Mouse (Mus musculus): ENCODE data around the gene Gpbar1.

Gene Gpbar1

GRCm38 (mm10) chr1:74295456-74296171 is 17.3 kb downstream of the Gpbar1 start:
- DNase-seq (ENCODE audit: low spot score in 2 of 2) = peak; percentile 86 to 89

DNA sequence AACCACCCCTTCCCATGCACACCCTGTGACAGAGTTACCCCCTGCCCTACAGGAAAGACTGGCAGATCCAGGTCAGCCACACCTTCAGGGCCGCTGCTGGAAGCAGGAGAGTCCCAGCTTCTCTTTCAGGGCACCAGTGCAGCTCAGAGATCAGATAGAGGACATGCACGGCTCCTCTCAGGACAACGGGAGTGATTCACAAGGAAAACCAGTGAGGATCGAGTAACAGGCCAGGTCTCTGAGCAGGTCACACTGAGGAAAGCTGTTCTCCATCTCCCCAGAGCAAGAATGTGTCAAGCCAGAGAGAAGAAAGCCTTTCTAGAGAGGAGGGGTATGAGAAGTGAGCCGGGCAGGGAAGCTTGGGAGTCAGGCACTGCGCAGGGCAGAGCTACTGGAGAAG is 18.1 kb downstream of the Gpbar1 start:
- no peak for DNase-seq (ENCODE audit: low spot score in 2 of 2)

DNA sequence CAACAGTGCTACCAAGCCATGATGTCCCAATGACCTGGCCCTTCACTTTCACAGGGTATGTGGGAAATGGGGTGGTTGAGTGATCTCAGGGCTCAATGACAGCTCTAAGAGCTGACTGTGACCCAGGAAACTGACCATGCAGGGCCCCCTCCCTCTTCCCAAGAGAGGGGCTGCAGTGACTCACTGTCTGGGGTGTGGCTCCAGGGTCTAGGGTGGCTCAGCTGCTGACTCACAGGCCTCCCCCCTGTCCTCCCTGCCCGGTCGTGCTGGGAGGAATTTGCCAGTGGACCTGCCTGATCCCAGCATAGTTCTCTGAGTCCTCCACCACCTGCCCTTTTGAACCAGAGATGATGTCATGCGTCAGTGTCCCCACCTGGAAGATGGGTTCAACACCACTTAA is 18.9 kb downstream of the Gpbar1 start:
- no peak for DNase-seq (ENCODE audit: low spot score in 2 of 2)

GRCm38 (mm10) chr1:74298157-74298750 is 19.9 kb downstream of the Gpbar1 start:
- no peak for DNase-seq (ENCODE audit: low spot score in 2 of 2)

GRCm38 (mm10) chr1:74298996-74299395 is 20.6 kb downstream of the Gpbar1 start:
- no peak for DNase-seq (ENCODE audit: low spot score in 2 of 2)

DNA sequence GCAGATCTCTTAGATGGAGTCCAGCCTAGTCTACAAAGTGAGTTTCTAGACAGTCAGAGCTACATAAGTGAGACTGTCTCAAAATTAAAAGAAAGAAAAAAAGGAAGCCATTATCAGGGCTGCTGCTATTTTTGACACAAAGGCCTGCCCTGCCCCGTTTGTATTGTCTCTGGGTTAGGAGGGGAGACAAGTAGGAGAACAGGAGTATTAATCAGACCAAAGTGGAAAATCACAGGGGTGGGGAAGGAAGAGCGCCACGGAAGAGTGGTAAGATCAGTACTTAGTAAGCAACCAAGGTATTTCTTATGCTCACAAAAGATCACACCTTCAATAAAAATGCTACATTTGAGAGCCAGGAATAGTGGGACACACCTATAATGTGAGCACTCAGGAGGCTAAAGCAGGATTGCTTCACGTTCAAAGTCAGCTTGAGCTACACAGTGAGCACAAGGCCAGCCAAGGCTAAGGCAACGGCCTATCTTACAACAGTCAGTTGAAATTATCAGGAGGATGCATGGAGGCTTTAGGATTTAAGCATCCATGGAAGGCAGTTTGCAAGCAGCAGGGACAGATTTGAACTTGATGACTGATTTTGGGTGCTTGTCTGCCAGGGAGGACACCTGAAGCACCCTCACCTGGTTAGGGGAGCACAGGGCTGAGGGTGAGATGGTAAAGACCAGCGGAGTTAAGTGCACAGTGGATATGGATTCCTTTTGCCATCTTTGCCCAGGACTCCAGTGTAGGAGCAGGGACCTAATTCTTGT is 22.2 kb downstream of the Gpbar1 start:
- no peak for DNase-seq (ENCODE audit: low spot score in 2 of 2)

DNA sequence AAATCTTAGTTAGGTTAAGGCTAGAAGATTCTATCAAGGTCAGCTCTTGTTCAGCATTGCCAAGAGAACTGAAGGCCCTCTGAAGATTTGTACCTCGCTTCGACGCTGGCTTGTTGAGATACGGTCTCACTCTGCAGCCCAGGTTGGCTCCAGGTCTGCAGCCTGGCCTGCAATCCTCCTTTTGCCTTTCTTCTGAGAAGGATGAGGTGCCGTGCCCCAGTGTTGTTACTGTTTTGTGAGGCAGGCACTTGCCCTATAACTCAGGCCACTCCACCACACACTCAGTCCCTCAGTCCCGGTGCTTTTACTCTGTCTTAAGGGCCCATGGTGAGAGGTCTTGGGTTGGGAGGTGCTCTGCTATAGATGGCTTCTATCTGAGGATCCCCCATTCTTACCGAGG is 23.9 kb downstream of the Gpbar1 start:
- DNase-seq (ENCODE audit: low spot score in 2 of 2) = no peak

GRCm38 (mm10) chr1:74302835-74303234 is 24.5 kb downstream of the Gpbar1 start:
- no peak for DNase-seq (ENCODE audit: low spot score in 2 of 2)

- DNase-seq (ENCODE audit: low spot score in 2 of 2) = no peak
Observed at GRCm38 (mm10) chr1:74303509-74304338, 25.4 kb downstream of the Gpbar1 start.

GRCm38 (mm10) chr1:74304339-74304790 is 26.0 kb downstream of the Gpbar1 start:
- no peak for DNase-seq (ENCODE audit: low spot score in 2 of 2)

DNA sequence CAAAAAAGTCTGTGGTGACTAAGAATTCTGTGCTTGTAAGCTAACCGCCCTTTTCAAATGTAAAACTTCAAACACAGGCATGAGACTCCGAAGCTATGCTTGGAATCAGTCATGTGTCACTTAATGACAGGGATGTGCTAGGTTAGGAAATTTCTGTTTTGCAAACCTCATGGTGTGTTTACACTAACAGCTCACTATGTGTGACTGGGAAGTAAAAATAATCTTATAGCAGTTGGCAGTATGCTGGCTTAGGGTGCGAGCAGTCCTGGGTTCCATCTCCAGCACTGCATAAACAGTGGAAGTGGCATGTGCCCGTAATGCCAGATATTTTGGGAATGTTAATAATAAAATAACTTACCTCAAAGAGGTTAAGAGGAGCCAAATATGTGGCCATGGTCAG is 26.6 kb downstream of the Gpbar1 start:
- no peak for DNase-seq (ENCODE audit: low spot score in 2 of 2)

- no peak for DNase-seq (ENCODE audit: low spot score in 2 of 2)
Observed at GRCm38 (mm10) chr1:74305522-74305921, 27.2 kb downstream of the Gpbar1 start, which contains the start of gene Tmbim1. Tmbim1 (minus strand) TSS chr1:74305622.

DNA sequence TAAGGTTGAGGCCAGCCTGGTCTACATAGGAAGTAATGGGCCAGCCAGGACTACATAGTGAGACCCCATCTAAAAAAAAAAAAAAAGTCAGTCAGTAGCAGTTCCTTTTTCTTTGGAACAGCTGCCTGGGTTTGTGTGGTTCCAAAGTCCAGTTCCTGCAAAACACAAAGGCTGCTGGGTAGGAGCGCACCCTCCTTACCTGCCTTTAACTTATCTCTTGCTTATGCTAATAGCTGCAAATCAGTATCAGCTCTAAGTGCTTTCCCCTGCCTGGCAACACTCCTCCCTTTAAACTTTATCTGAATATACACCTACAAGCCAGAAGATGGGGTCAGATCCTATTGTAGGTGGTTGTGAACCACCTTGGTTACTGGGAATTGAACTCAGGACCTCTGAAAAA is 28.8 kb downstream of the Gpbar1 start:
- no peak for DNase-seq (ENCODE audit: low spot score in 2 of 2)

DNA sequence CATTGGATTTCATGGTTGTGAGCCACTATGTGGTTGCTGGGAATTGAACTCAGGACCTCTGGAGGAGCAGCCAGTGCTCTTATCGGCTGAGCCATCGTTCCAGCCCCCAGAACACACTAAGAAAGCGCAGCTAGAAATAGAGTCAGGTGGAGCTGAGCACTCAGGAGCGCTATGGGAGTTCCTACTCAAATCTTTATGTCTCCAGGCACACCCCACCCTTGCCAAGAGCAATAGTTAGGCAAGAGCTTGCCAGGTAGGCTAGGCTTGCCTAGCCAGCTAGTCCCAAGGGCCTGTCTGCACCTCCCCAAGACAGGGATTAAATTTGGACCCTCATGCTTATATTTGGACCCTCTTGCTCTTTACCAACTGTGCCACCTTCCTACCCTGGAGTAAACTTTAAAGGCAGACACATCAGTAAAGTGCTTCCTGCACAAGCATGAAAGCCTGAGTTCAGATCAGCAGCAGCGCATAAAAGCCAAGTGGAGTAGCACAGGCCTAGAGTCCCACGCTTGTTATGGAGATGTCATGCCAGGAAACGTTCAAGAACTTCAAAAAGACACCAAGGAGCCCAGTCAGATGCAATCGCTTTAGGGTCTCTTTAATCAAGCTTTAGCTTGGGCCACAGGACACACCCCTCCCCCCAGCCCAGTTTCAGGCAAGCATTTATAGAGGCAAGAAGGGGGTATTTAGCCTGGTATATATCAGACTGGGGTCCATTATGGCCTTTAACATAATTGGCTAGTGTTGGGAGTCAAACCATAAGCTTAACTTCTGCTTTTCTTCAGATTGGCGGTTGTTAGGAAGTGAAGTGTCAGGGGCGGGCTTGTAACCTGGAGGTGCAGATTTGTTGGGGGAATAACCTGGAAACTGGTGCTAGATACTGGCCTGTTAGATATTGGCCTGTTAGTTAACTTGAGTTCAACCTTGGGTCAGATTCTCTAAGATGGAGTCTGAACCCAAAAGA is 29.9 kb downstream of the Gpbar1 start:
- no peak for DNase-seq (ENCODE audit: low spot score in 2 of 2)

DNA sequence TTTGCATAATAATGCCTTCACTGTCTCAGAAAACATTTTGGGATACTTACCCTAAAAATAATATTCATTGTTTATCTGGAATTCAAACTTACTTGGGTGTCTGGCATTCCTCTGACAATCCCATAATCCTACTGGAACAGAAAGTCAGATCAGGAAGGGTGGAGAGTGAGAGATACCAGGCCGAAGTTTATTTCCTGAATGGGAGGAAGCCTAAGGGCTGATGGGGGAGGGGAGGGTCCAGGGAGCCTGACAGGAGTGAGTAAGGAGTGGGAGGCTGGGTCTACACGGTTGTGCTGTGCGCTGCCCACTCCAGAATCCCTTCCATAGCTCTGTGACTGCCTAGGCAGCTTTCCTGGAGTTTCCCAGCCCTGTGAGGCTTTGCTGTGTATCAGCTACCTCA is 31.4 kb downstream of the Gpbar1 start:
- no peak for DNase-seq (ENCODE audit: low spot score in 2 of 2)

- DNase-seq (ENCODE audit: low spot score in 2 of 2) = peak in 1 of 2 experiments; percentile 86
Observed at GRCm38 (mm10) chr1:74313049-74313692, 34.8 kb downstream of the Gpbar1 start.

GRCm38 (mm10) chr1:74314796-74315195 is 36.4 kb downstream of the Gpbar1 start:
- DNase-seq (ENCODE audit: low spot score in 2 of 2) = no peak

DNA sequence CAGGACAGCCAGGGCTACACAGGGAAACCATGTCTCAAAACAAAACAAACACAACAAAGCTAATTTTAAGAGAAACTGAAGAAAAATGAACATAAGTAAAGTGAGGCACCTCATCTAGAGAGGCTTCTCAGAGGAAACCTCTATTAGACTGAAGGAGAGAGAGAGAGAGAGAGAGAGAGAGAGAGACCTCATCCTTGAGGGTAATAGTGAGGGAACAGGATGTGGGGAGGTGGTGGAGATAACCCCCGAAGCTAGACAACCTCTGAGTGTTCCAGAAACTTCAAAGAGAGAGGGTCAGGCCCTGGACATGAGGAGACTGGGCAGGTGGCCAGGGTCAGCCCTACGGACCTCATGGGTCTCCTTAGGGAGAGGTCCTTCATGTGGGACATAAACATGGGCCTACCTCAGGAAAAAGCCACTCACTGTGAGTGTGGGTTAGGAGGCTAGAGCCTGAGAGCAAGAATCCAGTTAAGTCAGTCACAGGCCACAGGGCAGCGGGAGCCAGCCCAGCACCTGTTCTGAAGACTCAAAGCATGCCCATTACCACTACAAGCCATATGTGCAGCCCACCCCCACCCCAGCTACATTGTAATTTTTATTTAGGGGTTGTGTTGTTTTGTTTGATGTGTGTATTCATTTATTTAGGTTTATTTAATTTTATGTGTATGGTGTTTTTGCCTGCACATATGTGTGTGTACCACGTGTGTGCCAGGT is 37.9 kb downstream of the Gpbar1 start:
- DNase-seq (ENCODE audit: low spot score in 2 of 2) = no peak

DNA sequence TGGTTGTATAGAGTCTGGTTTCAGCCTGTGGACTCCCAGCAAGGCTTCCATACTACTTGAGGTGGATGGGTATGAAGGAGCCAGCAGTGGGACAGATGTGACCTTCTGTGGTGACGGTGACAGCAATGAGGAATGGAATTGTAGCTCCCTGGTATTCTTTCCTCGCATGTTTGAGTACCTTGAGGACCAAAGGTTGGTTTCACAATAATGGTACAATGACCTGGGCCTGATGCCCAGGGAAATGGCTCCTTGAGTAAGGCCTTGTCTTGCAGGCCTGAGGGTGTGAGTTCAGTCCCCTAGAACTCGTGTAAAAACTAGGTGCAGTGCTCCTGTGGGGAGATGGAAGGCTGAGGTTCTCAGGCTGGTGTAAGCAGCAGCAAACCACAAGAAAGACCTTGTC is 40.4 kb downstream of the Gpbar1 start:
- no peak for DNase-seq (ENCODE audit: low spot score in 2 of 2)

DNA sequence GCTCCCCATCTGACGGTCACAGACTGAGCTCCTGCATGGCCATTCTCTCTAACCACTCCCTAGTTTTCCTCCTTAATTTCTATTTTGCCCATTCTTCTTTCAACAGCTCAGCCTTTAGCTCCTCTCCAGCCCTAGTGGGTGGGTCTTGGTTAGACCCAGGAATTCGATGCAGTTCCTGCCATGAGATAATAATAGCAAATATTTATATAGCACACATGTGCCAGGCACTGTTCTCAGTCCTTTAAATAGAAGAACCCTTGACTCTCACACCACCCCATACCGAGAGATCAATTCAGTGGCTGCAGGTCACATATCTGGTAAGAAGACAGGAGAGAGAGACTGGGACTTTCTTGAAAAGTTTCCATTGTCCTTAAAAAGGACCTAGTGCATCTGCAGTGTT is 43.0 kb downstream of the Gpbar1 start:
- DNase-seq (ENCODE audit: low spot score in 2 of 2) = no peak
